Mouse (Mus musculus): ENCODE data around the gene Myo9b. TPM values are rescaled to one million over a fixed set of nuclear protein-coding genes. Genes with fewer than 3 reads are reported as not detected.
"Not testable (repeated sequence)": the region's sequence is repeated elsewhere in the genome, so short reads cannot be mapped to it uniquely, and the experiment has no call there.

Myo9b gene
- 13.5 and 13.8 TPM in 2 replicates for polyA plus RNA-seq (2016; fragmentation: Nextera tagmentation; extraction: Ambion mirVana)

GRCm38 (mm10) chr8:71272286-71273150 lies at the start of gene Myo9b, which contains the start of gene Haus8:
TSS of gene Myo9b (plus strand) at chr8:71272714.
TSS of gene Haus8 (minus strand) at chr8:71272934.
- Histone ChIP-seq H3K4me2 (peak within 1 kb of the TSS; percentile 88), H3K36me3 (peaks cover 43% of the 10 kb centered on the region), H3K4me1 (peaks cover 60% of the 10 kb centered on the region), H3K27ac (peak within 1 kb of the TSS; percentile 93), H3K4me3 (peak within 1 kb of the TSS; percentile 91), H3K9me3 (replicated peaks) (no peaks in the 10 kb centered on the region), H3K27me3 (replicated peaks) (no peaks in the 10 kb centered on the region), H3K9ac (peak within 1 kb of the TSS; percentile 93)
- peak; percentile 95 for ATAC-seq
- WGBS (ENCODE audit: insufficient replicate concordance), result under 1% methylated on average over 84 of the region's 84 CpGs

GRCm38 (mm10) chr8:71224560-71224959 lies 48.0 kb upstream of the Myo9b start:
- Histone ChIP-seq H3K4me3 (no peak overlapping the region), H3K9ac (no peak overlapping the region), H3K4me1 (no peaks in the 10 kb centered on the region), H3K27me3 (replicated peaks) (no peaks in the 10 kb centered on the region), H3K27ac (no peak overlapping the region), H3K4me2 (no peak overlapping the region), H3K9me3 (replicated peaks) (no peaks in the 10 kb centered on the region), H3K36me3 (no peaks in the 10 kb centered on the region)
- ATAC-seq, result no peak
- 31% methylated on average over 2 of the region's 2 CpGs for WGBS (ENCODE audit: insufficient replicate concordance)

GRCm38 (mm10) chr8:71242757-71243156 lies 29.8 kb upstream of the Myo9b start:
- ATAC-seq, result no peak
- 64% methylated on average over 2 of the region's 2 CpGs for WGBS (ENCODE audit: insufficient replicate concordance)
- Histone ChIP-seq H3K9me3 (replicated peaks) (no peaks in the 10 kb centered on the region), H3K27me3 (replicated peaks) (no peaks in the 10 kb centered on the region), H3K9ac (no peak overlapping the region), H3K4me3 (no peak overlapping the region), H3K27ac (no peak overlapping the region), H3K36me3 (no peaks in the 10 kb centered on the region), H3K4me2 (no peak overlapping the region), H3K4me1 (no peaks in the 10 kb centered on the region)

GRCm38 (mm10) chr8:71248203-71248602 lies 24.3 kb upstream of the Myo9b start:
- Histone ChIP-seq H3K4me3 (no peak overlapping the region), H3K36me3 (peaks cover 24% of the 10 kb centered on the region), H3K27me3 (replicated peaks) (no peaks in the 10 kb centered on the region), H3K27ac (no peak overlapping the region), H3K9me3 (replicated peaks) (no peaks in the 10 kb centered on the region), H3K9ac (no peak overlapping the region), H3K4me2 (no peak overlapping the region), H3K4me1 (no peaks in the 10 kb centered on the region)
- no peak for ATAC-seq
- 65% methylated on average over 1 of the region's 1 CpGs for WGBS (ENCODE audit: insufficient replicate concordance)

- no peaks in the 10 kb centered on the region for H3K9me3 ChIP-seq (replicated peaks)
- no peak for ATAC-seq
- peaks cover 72% of the 10 kb centered on the region for H3K36me3 ChIP-seq
- no peaks in the 10 kb centered on the region for H3K27me3 ChIP-seq (replicated peaks)
- H3K4me3 ChIP-seq, result no peak overlapping the region
- 82% methylated on average over 3 of the region's 3 CpGs for WGBS (ENCODE audit: insufficient replicate concordance)
- no peak overlapping the region for H3K4me2 ChIP-seq
- H3K27ac ChIP-seq, result no peak overlapping the region
- H3K4me1 ChIP-seq, result no peaks in the 10 kb centered on the region
- no peak overlapping the region for H3K9ac ChIP-seq
Measured at GRCm38 (mm10) chr8:71256545-71257232, 15.8 kb upstream of the Myo9b start.

- peaks cover 57% of the 10 kb centered on the region for H3K36me3 ChIP-seq
- peak; percentile 52 for ATAC-seq
Measured at GRCm38 (mm10) chr8:71261234-71261633, 11.3 kb upstream of the Myo9b start.

GRCm38 (mm10) chr8:71267690-71268089 lies 4.8 kb upstream of the Myo9b start:
- no peak for ATAC-seq
- 0 out of 2 replicates have a peak overlapping the region, but pooled peaks have one; percentile 24 for H3K4me2 ChIP-seq
- 78% methylated on average over 2 of the region's 2 CpGs for WGBS (ENCODE audit: insufficient replicate concordance)

More at GRCm38 (mm10) chr8:71261234-71261633, 11.3 kb upstream of the Myo9b start:
- no peak overlapping the region for H3K4me2 ChIP-seq
- no peaks in the 10 kb centered on the region for H3K27me3 ChIP-seq (replicated peaks)
- no peak overlapping the region for H3K4me3 ChIP-seq
- no peak overlapping the region for H3K9ac ChIP-seq
- no peak overlapping the region for H3K27ac ChIP-seq
- 0 out of 2 replicates have a peak, but pooled peaks cover 4% of the 10 kb centered on the region for H3K9me3 ChIP-seq (replicated peaks)
- H3K4me1 ChIP-seq, result 0 out of 2 replicates have a peak, but pooled peaks cover 3% of the 10 kb centered on the region

GRCm38 (mm10) chr8:71268286-71268685 lies 4.2 kb upstream of the Myo9b start:
- not testable (repeated sequence) for H3K4me3 ChIP-seq; H3K9me3 ChIP-seq (replicated peaks); H3K27me3 ChIP-seq (replicated peaks); H3K4me2 ChIP-seq; H3K9ac ChIP-seq; H3K27ac ChIP-seq; ATAC-seq
- peaks cover 38% of the 10 kb centered on the region for H3K4me1 ChIP-seq
- peaks cover 43% of the 10 kb centered on the region for H3K36me3 ChIP-seq
- 90% methylated on average over 6 of the region's 6 CpGs for WGBS (ENCODE audit: insufficient replicate concordance)

More at GRCm38 (mm10) chr8:71267690-71268089, 4.8 kb upstream of the Myo9b start:
- Histone ChIP-seq H3K27me3 (replicated peaks) (no peaks in the 10 kb centered on the region), H3K4me3 (no peak overlapping the region), H3K4me1 (peaks cover 34% of the 10 kb centered on the region), H3K27ac (no peak overlapping the region), H3K36me3 (peaks cover 49% of the 10 kb centered on the region), H3K9ac (no peak overlapping the region), H3K9me3 (replicated peaks) (no peaks in the 10 kb centered on the region)

- Histone ChIP-seq H3K36me3 (peaks cover 46% of the 10 kb centered on the region), H3K27me3 (replicated peaks) (no peaks in the 10 kb centered on the region), H3K9ac (peak overlapping the region; percentile 87), H3K27ac (peak overlapping the region; percentile 93), H3K9me3 (replicated peaks) (no peaks in the 10 kb centered on the region), H3K4me1 (peaks cover 68% of the 10 kb centered on the region), H3K4me3 (peak overlapping the region; percentile 91), H3K4me2 (peak overlapping the region; percentile 88)
- WGBS (ENCODE audit: insufficient replicate concordance), result 11% methylated on average over 5 of the region's 5 CpGs
- ATAC-seq, result no peak
Measured at GRCm38 (mm10) chr8:71271630-71272029, 884 bp upstream of the Myo9b start.

- Histone ChIP-seq H3K36me3 (peaks cover 37% of the 10 kb centered on the region), H3K4me3 (peak overlapping the region; percentile 91), H3K27ac (peak overlapping the region; percentile 87), H3K27me3 (replicated peaks) (no peaks in the 10 kb centered on the region), H3K9me3 (replicated peaks) (no peaks in the 10 kb centered on the region), H3K4me1 (peaks cover 54% of the 10 kb centered on the region), H3K9ac (peak overlapping the region; percentile 93), H3K4me2 (peak overlapping the region; percentile 88)
- WGBS (ENCODE audit: insufficient replicate concordance), result under 1% methylated on average over 14 of the region's 14 CpGs
- ATAC-seq, result no peak
Measured at GRCm38 (mm10) chr8:71273151-71273510, 617 bp downstream of the Myo9b start.

- ATAC-seq, result no peak
- Histone ChIP-seq H3K4me2 (peak overlapping the region; percentile 88), H3K4me3 (0 out of 2 replicates have a peak overlapping the region, but pooled peaks have one; percentile 91), H3K4me1 (peaks cover 55% of the 10 kb centered on the region), H3K9ac (peak overlapping the region; percentile 93; the same call in 1 of the 2 replicates), H3K27me3 (replicated peaks) (no peaks in the 10 kb centered on the region), H3K36me3 (peaks cover 29% of the 10 kb centered on the region), H3K9me3 (replicated peaks) (no peaks in the 10 kb centered on the region), H3K27ac (no peak overlapping the region)
Measured at GRCm38 (mm10) chr8:71274478-71274877, 2.0 kb downstream of the Myo9b start.

GRCm38 (mm10) chr8:71276166-71276565 lies 3.7 kb downstream of the Myo9b start:
- Histone ChIP-seq H3K4me3 (no peak overlapping the region), H3K27ac (no peak overlapping the region), H3K9me3 (replicated peaks) (no peaks in the 10 kb centered on the region), H3K4me1 (peaks cover 51% of the 10 kb centered on the region), H3K27me3 (replicated peaks) (no peaks in the 10 kb centered on the region), H3K4me2 (0 out of 2 replicates have a peak overlapping the region, but pooled peaks have one; percentile 88), H3K9ac (0 out of 2 replicates have a peak overlapping the region, but pooled peaks have one; percentile 31), H3K36me3 (peaks cover 21% of the 10 kb centered on the region)
- WGBS (ENCODE audit: insufficient replicate concordance), result 85% methylated on average over 3 of the region's 3 CpGs
- ATAC-seq, result no peak
